Mouse (Mus musculus) liver, postnatal 0 days (tissue): ENCODE data around the gene Homer3.

ENCODE experiments used
- CTCF ChIP-seq: sonication (generic); IDR thresholded peaks from 2 replicates; pipeline ENCODE4 v1.5.1; 2016; ENCODE audit warnings: antibody characterized with exemption, low read depth
- EP300 ChIP-seq: IDR thresholded peaks from 2 replicates; pipeline ENCODE4 v1.6.1; 2016; ENCODE audit warnings: antibody characterized with exemption, low read depth, mild to moderate bottlenecking

GRCm38 (mm10) chr8:70285304-70285703 lies 2.7 kb downstream of the Homer3 start:
- TF ChIP-seq CTCF (no peak), EP300 (no peak)
